Mouse (Mus musculus): Measurements from ENCODE around the gene Rap1gap.

Rap1gap gene

GRCm38 (mm10) chr4:137664433-137664979 lies at the start of gene Rap1gap:
Gene Rap1gap, plus strand, starts transcription at chr4:137664726.
- DNase-seq: peak; percentile 81

- DNase-seq: no peak
These were observed 41.7 kb upstream of the Rap1gap start for GRCm38 (mm10) chr4:137622847-137623246.

GRCm38 (mm10) chr4:137627476-137628235 lies 36.9 kb upstream of the Rap1gap start:
- no peak for DNase-seq

- DNase-seq: no peak
These were observed 36.1 kb upstream of the Rap1gap start for GRCm38 (mm10) chr4:137628400-137628799.

GRCm38 (mm10) chr4:137629354-137629753 lies 35.2 kb upstream of the Rap1gap start:
- DNase-seq: no peak

GRCm38 (mm10) chr4:137630153-137630552 lies 34.4 kb upstream of the Rap1gap start:
- no peak for DNase-seq

GRCm38 (mm10) chr4:137631596-137631995 lies 32.9 kb upstream of the Rap1gap start:
- DNase-seq: no peak

- DNase-seq: no peak
These were observed 31.1 kb upstream of the Rap1gap start for GRCm38 (mm10) chr4:137633394-137633793.

- no peak for DNase-seq
These were observed 27.9 kb upstream of the Rap1gap start for GRCm38 (mm10) chr4:137636597-137636996.

GRCm38 (mm10) chr4:137641556-137641955 lies 23.0 kb upstream of the Rap1gap start:
- no peak for DNase-seq

- no peak for DNase-seq
These were observed 22.4 kb upstream of the Rap1gap start for GRCm38 (mm10) chr4:137642101-137642500.

GRCm38 (mm10) chr4:137643459-137643858 lies 21.1 kb upstream of the Rap1gap start:
- no peak for DNase-seq

GRCm38 (mm10) chr4:137646262-137646661 lies 18.3 kb upstream of the Rap1gap start:
- no peak for DNase-seq

GRCm38 (mm10) chr4:137647648-137648047 lies 16.9 kb upstream of the Rap1gap start:
- no peak for DNase-seq

GRCm38 (mm10) chr4:137648230-137648629 lies 16.3 kb upstream of the Rap1gap start:
- no peak for DNase-seq

- DNase-seq: no peak
These were observed 13.6 kb upstream of the Rap1gap start for GRCm38 (mm10) chr4:137650912-137651311.

- DNase-seq: no peak
These were observed 11.6 kb upstream of the Rap1gap start for GRCm38 (mm10) chr4:137652835-137653346.

- DNase-seq: no peak
These were observed 9.1 kb upstream of the Rap1gap start for GRCm38 (mm10) chr4:137655241-137656031.

- no peak for DNase-seq
These were observed 6.9 kb upstream of the Rap1gap start for GRCm38 (mm10) chr4:137657674-137658073.

- DNase-seq: no peak
These were observed 5.0 kb upstream of the Rap1gap start for GRCm38 (mm10) chr4:137659541-137659940.

GRCm38 (mm10) chr4:137660364-137661077 lies 4.0 kb upstream of the Rap1gap start:
- DNase-seq: peak; percentile 36

- DNase-seq: peak; percentile 42
These were observed 3.5 kb upstream of the Rap1gap start for GRCm38 (mm10) chr4:137661078-137661450.

GRCm38 (mm10) chr4:137661547-137661946 lies 3.0 kb upstream of the Rap1gap start:
- DNase-seq: peak; percentile 63
